Mouse (Mus musculus) C2C12 (cell line): ENCODE data around the gene Pate2.

Experiments used
- CTCF ChIP-seq: IDR thresholded peaks from one replicate; pipeline ENCODE4 v1.5.1; 2011; ENCODE audit not compliant: control insufficient read depth, insufficient read depth, insufficient read length
- MYOG ChIP-seq: IDR thresholded peaks from one replicate; pipeline ENCODE4 v1.6.1; 2011; ENCODE audit not compliant: control insufficient read depth, insufficient read length; ENCODE audit errors: extremely low read depth
- USF1 ChIP-seq: IDR thresholded peaks from one replicate; pipeline ENCODE4 v1.6.1; 2011; ENCODE audit warnings: low read depth, mild to moderate bottlenecking, control low read depth, moderate library complexity

GRCm38 (mm10) chr9:35539001-35539750, 30.9 kb upstream of the Pate2 start:
- TF ChIP-seq MYOG (no peak), CTCF (no peak), USF1 (no peak)
